Mouse (Mus musculus) brown adipose tissue, adult 24 weeks (tissue): ENCODE data around the gene Ezh1. TPM values are rescaled to one million over a fixed set of nuclear protein-coding genes. Genes with fewer than 3 reads are reported as not detected.

Source experiments
- H3K27ac ChIP-seq: fragments of 200-500 bp; replicated peaks from 2 replicates; pipeline ENCODE4 v1.5.1; 2012; ENCODE audit warnings: low read depth, mild to moderate bottlenecking, low read length
- H3K4me1 ChIP-seq: fragments of 200-500 bp; 2 replicates; pipeline ENCODE4 v1.6.1; 2012; ENCODE audit warnings: low read length, mixed read lengths; ENCODE audit not compliant: control insufficient read depth, insufficient read depth, insufficient read length
- H3K4me3 ChIP-seq: fragments of 200-500 bp; 2 replicates; pipeline ENCODE4 v1.5.1; 2012; ENCODE audit warnings: low read depth, mild to moderate bottlenecking, low read length, moderate library complexity; ENCODE audit not compliant: insufficient read depth
- polyA plus RNA-seq: library from polyadenylated mRNA; stranded (reverse); fragments of >200 nt; gene quantifications from 2 replicates; pipeline ENCODE4 v1.2.4, GENCODE M21; 2012; ENCODE audit not compliant: missing spikeins, insufficient read depth, insufficient read length

The Ezh1 gene
- polyA plus RNA-seq, 1 experiment, result 20.7 TPM

- peak within 1 kb of the TSS; percentile 99 for H3K4me3 ChIP-seq
- peak within 1 kb of the TSS; percentile 90 for H3K27ac ChIP-seq
- H3K4me1 ChIP-seq, result 0 out of 2 replicates have a peak, but pooled peaks cover 2% of the 10 kb centered on the region
Measured at GRCm38 (mm10) chr11:101253613-101254389, 27.5 kb upstream of the Ezh1 start, which contains the start of gene Vps25. Gene Vps25 (plus strand): TSS chr11:101253707.

- H3K27ac ChIP-seq, result peak overlapping the region; percentile 79
- 0 out of 2 replicates have a peak, but pooled peaks cover 2% of the 10 kb centered on the region for H3K4me1 ChIP-seq
- peak overlapping the region; percentile 57 for H3K4me3 ChIP-seq
Measured at GRCm38 (mm10) chr11:101252941-101253340, 26.7 kb upstream of the Ezh1 start.

GRCm38 (mm10) chr11:101251031-101251430 is 24.8 kb upstream of the Ezh1 start:
- no peak overlapping the region for H3K27ac ChIP-seq
- H3K4me3 ChIP-seq, result no peak overlapping the region
- H3K4me1 ChIP-seq, result 0 out of 2 replicates have a peak, but pooled peaks cover 2% of the 10 kb centered on the region

GRCm38 (mm10) chr11:101248258-101248994 is 22.2 kb upstream of the Ezh1 start:
- peak overlapping the region; percentile 95 for H3K27ac ChIP-seq
- peak overlapping the region; percentile 97 for H3K4me3 ChIP-seq
- H3K4me1 ChIP-seq, result peaks cover 12% of the 10 kb centered on the region

GRCm38 (mm10) chr11:101247521-101248030 is 21.3 kb upstream of the Ezh1 start:
- peaks cover 10% of the 10 kb centered on the region for H3K4me1 ChIP-seq
- peak overlapping the region; percentile 95 for H3K27ac ChIP-seq
- peak overlapping the region; percentile 97 for H3K4me3 ChIP-seq

GRCm38 (mm10) chr11:101246702-101247012 is 20.4 kb upstream of the Ezh1 start:
- H3K27ac ChIP-seq, result peak overlapping the region; percentile 95
- H3K4me1 ChIP-seq, result peaks cover 10% of the 10 kb centered on the region
- H3K4me3 ChIP-seq, result peak overlapping the region; percentile 97

GRCm38 (mm10) chr11:101245855-101246701 is 19.8 kb upstream of the Ezh1 start, which contains the start of gene Ramp2:
Gene Ramp2 (plus strand): TSS chr11:101246028.
- H3K4me1 ChIP-seq, result peaks cover 10% of the 10 kb centered on the region
- peak within 1 kb of the TSS; percentile 95 for H3K27ac ChIP-seq
- peak within 1 kb of the TSS; percentile 97 for H3K4me3 ChIP-seq

GRCm38 (mm10) chr11:101245071-101245470 is 18.8 kb upstream of the Ezh1 start:
- Histone ChIP-seq H3K27ac (peak overlapping the region; percentile 95), H3K4me3 (peak overlapping the region; percentile 97; the same call in 1 of the 2 replicates), H3K4me1 (peaks cover 10% of the 10 kb centered on the region)

- Histone ChIP-seq H3K4me3 (no peak overlapping the region), H3K4me1 (no peaks in the 10 kb centered on the region), H3K27ac (peak overlapping the region; percentile 8; the same call in 1 of the 2 replicates)
Measured at GRCm38 (mm10) chr11:101238071-101238647, 11.9 kb upstream of the Ezh1 start.

GRCm38 (mm10) chr11:101236782-101237181 is 10.5 kb upstream of the Ezh1 start:
- no peaks in the 10 kb centered on the region; the same call in 1 of the 2 replicates for H3K4me1 ChIP-seq
- H3K27ac ChIP-seq, result no peak overlapping the region
- H3K4me3 ChIP-seq, result no peak overlapping the region

GRCm38 (mm10) chr11:101235429-101235828 is 9.2 kb upstream of the Ezh1 start:
- Histone ChIP-seq H3K27ac (no peak overlapping the region), H3K4me3 (no peak overlapping the region)

GRCm38 (mm10) chr11:101234124-101234523 is 7.9 kb upstream of the Ezh1 start:
- H3K4me1 ChIP-seq, result peaks cover 10% of the 10 kb centered on the region
- H3K4me3 ChIP-seq, result no peak overlapping the region
- no peak overlapping the region for H3K27ac ChIP-seq

More at GRCm38 (mm10) chr11:101235429-101235828, 9.2 kb upstream of the Ezh1 start:
- no peaks in the 10 kb centered on the region; the same call in 1 of the 2 replicates for H3K4me1 ChIP-seq

- Histone ChIP-seq H3K4me1 (peaks cover 11% of the 10 kb centered on the region), H3K4me3 (no peak overlapping the region), H3K27ac (no peak overlapping the region)
Measured at GRCm38 (mm10) chr11:101233240-101233639, 7.0 kb upstream of the Ezh1 start.
